Mouse (Mus musculus): ENCODE data around the gene Wdr74. TPM values are rescaled to one million over a fixed set of nuclear protein-coding genes. Genes with fewer than 3 reads are reported as not detected.

Gene Wdr74
- 91.5 TPM for polyA plus RNA-seq (2017; shearing (Covaris generic))

DNA sequence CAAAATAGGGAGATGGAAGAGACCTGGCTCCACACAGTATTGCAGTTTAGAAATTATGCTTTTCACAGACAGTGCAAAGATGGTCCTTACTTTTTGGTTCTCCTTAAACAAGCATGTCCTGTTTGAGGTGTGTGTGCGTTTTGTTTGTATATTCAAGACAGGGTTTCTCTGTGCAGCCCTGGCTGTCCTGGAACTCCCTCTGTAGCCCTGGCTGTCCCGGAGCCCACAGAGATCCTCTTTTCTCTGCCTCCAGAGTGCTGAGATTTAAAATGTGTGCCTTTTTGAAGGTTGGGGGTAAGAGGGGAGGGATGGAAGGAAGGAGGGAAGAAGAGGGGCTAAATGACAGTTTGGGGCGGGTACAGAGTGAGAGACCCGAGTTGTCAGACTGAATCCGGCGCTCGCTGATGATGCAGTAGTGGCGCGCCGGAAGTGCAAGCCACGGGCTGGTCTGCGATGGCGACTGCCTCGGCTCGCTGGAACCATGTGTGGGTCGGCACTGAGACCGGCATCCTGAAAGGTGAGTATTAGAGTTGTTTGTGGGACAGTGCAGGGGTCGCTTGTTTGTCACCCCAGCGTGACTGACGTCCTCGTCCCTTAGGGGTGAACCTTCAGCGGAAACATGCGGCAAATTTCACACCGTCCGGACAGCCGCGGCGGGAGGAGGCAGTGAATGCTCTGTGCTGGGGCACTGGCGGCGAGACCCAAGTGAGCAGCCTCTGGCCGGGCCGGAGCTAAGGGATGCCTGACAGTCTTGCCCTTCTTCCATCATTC is at the start of gene Wdr74:
Gene Wdr74, plus strand, starts transcription at position 439 of the 771 bp plus-strand sequence.

GRCm38 (mm10) chr19:8722907-8723573 is 12.6 kb upstream of the Wdr74 start, which contains the start of gene Slc3a2:
Gene Slc3a2 (minus strand): TSS chr19:8723369.

DNA sequence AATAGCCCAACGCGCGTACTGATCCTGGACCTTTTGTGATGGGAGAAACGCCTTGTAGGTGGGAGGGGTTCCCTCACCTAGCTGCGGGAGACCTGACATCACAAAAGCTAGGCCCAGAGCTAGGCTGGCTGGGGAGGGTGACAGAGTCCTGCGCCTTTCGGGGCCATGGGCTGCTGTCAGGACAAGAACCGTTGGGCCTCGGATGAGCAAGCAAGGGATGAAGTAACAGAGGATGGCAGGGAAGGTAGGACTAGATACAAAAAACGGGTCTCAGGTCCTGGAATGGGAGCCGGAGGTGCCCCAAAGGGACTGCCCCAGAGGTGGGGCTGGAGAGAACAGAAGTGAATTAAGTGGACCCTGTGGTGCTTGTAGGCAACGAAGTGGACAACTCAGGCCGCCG is 5.0 kb downstream of the Wdr74 start, which contains the start of gene 1700092M07Rik:
Gene 1700092M07Rik, plus strand, starts transcription at position 116 of the 400 bp plus-strand sequence.

GRCm38 (mm10) chr19:8741243-8741869 is 5.7 kb downstream of the Wdr74 start, which contains the start of gene Stx5a:
Gene Stx5a (plus strand): TSS chr19:8741413.

DNA sequence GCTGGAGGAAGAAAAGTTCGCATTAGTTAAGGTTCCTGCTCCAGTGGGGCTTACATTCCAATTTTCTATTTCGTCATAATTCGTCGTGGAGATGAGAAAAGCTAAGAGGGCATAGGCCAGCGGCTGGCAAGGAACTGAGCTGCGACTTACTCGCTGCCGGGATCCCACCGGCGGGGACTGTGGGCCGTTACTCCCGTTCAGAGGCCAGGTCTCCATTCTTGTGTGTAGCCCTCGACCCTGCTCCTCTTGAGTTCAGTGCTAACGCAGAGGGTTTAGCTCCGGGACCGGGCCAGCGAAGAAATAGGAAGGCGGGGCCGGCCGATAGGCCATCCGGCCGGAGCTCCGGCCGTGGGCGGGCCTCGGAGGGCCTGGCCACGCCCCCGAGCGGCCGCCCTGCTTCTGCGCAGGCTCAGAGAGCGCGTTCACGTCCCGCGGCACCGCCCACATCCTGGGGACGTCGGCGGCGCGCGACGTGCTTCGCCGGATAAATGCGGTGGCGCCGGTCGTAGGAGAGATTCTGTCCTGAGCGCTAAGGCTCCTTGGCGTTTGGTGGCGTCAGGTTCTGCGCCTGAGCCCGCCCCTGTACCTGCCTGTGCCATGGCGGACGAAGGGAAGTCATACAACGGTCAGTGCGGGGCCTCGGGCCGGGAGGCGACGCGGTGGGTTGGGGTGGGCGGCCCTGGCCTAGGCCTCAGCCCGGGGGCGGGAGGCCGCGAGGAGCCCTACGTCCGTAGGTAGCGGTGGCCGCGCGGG is 21.2 kb downstream of the Wdr74 start, which contains the start of gene Nxf1:
Gene Nxf1, plus strand, starts transcription at position 439 of the 753 bp plus-strand sequence.

DNA sequence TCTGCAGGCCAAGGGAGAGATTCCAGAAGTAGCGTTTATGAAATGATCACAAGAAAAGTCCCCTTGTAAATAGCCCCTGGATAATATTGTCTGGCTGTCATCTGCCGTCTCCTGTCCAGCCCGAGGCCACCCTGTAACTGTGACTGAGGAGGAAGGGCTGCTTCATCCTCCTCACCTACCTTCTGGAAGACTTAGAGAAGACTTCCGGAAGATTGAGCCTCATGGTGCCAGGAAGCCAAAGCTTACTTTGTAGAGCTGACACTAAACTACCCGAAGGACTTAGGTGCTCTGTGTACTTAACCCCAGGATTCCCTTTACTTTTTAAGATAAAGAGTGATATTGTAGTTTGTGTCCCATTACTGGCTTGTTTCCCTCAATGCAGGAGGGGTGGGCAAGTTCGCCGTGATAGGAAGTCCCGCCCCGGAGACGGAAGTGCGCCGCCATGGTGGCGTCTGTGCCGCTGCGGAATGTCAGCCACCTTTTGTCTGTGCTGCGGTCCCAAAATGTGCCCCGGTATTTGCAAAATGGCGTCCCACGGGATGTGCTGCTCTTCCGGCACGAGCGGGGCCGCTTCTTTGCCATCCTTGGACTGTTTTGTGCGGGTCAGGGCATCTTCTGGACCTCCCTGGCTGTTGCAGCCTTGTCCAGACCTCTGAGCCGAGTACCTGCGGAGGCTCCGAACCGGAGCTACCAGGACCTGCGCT is 35.1 kb downstream of the Wdr74 start, which contains the start of gene Tmem223:
Gene Tmem223, plus strand, starts transcription at position 430 of the 704 bp plus-strand sequence.

GRCm38 (mm10) chr19:8774086-8774835 is 38.6 kb downstream of the Wdr74 start, which contains the start of gene Tmem179b:
Gene Tmem179b (minus strand): TSS chr19:8774467.

GRCm38 (mm10) chr19:8786008-8786781 is 50.6 kb downstream of the Wdr74 start, which contains the start of gene Taf6l:
Gene Taf6l (minus strand): TSS chr19:8786417.

Other genes starting within 250 kb of the Wdr74 start
- gene Slc22a8, start 144.6 kb upstream of the Wdr74 start, polyA plus RNA-seq (2017; shearing (Covaris generic)): not detected
- not detected for gene Slc22a6, start 117.8 kb upstream of the Wdr74 start, polyA plus RNA-seq (2017; shearing (Covaris generic))
- not detected for gene Chrm1, start 72.0 kb upstream of the Wdr74 start, polyA plus RNA-seq (2017; shearing (Covaris generic))
- gene Slc3a2, start 12.5 kb upstream of the Wdr74 start, polyA plus RNA-seq (2017; shearing (Covaris generic)): 546 TPM
- 3.0 TPM for gene 1700092M07Rik, start 4.9 kb downstream of the Wdr74 start, polyA plus RNA-seq (2017; shearing (Covaris generic))
- 246 TPM for gene Stx5a, start 5.6 kb downstream of the Wdr74 start, polyA plus RNA-seq (2017; shearing (Covaris generic))
- 362 TPM for gene Nxf1, start 21.2 kb downstream of the Wdr74 start, polyA plus RNA-seq (2017; shearing (Covaris generic))
- gene Tmem223, start 35.2 kb downstream of the Wdr74 start, polyA plus RNA-seq (2017; shearing (Covaris generic)): 32.4 TPM
- 143 TPM for gene Tmem179b, start 38.6 kb downstream of the Wdr74 start, polyA plus RNA-seq (2017; shearing (Covaris generic))
- gene Taf6l, start 50.6 kb downstream of the Wdr74 start, polyA plus RNA-seq (2017; shearing (Covaris generic)): 9.7 TPM
- 74.4 TPM for gene Polr2g, start 62.8 kb downstream of the Wdr74 start, polyA plus RNA-seq (2017; shearing (Covaris generic))
- 1.4 TPM for gene Zbtb3, start 66.7 kb downstream of the Wdr74 start, polyA plus RNA-seq (2017; shearing (Covaris generic))
- 23.9 TPM for gene Ttc9c, start 83.5 kb downstream of the Wdr74 start, polyA plus RNA-seq (2017; shearing (Covaris generic))
- 14.0 TPM for gene Hnrnpul2, start 84.2 kb downstream of the Wdr74 start, polyA plus RNA-seq (2017; shearing (Covaris generic))
- not detected for gene AC129217.1, start 93.9 kb downstream of the Wdr74 start, polyA plus RNA-seq (2017; shearing (Covaris generic))
- 70.9 TPM for gene Bscl2, start 101.6 kb downstream of the Wdr74 start, polyA plus RNA-seq (2017; shearing (Covaris generic))
- gene Gng3, start 103.4 kb downstream of the Wdr74 start, polyA plus RNA-seq (2017; shearing (Covaris generic)): not detected
- gene Lrrn4cl, start 114.9 kb downstream of the Wdr74 start, polyA plus RNA-seq (2017; shearing (Covaris generic)): not detected
- 131 TPM for gene Ubxn1, start 135.7 kb downstream of the Wdr74 start, polyA plus RNA-seq (2017; shearing (Covaris generic))
- 24.6 TPM for gene Uqcc3, start 145.1 kb downstream of the Wdr74 start, polyA plus RNA-seq (2017; shearing (Covaris generic))
- 37.0 TPM for gene Lbhd1, start 147.9 kb downstream of the Wdr74 start, polyA plus RNA-seq (2017; shearing (Covaris generic))
- not detected for gene Gm49403, start 148.1 kb downstream of the Wdr74 start, polyA plus RNA-seq (2017; shearing (Covaris generic))
- gene 1810009A15Rik, start 153.0 kb downstream of the Wdr74 start, polyA plus RNA-seq (2017; shearing (Covaris generic)): 26.9 TPM
- not detected for gene Gm49416, start 153.1 kb downstream of the Wdr74 start, polyA plus RNA-seq (2017; shearing (Covaris generic))
- 29.7 TPM for gene Ints5, start 157.2 kb downstream of the Wdr74 start, polyA plus RNA-seq (2017; shearing (Covaris generic))
- gene Ganab, start 162.2 kb downstream of the Wdr74 start, polyA plus RNA-seq (2017; shearing (Covaris generic)): 91.7 TPM
- 45.8 TPM for gene B3gat3, start 184.5 kb downstream of the Wdr74 start, polyA plus RNA-seq (2017; shearing (Covaris generic))
- 3.3 TPM for gene Rom1, start 193.5 kb downstream of the Wdr74 start, polyA plus RNA-seq (2017; shearing (Covaris generic))
- gene Eml3, start 193.7 kb downstream of the Wdr74 start, polyA plus RNA-seq (2017; shearing (Covaris generic)): 67.4 TPM
- 219 TPM for gene Mta2, start 206.0 kb downstream of the Wdr74 start, polyA plus RNA-seq (2017; shearing (Covaris generic))
- 49.1 TPM for gene Tut1, start 218.0 kb downstream of the Wdr74 start, polyA plus RNA-seq (2017; shearing (Covaris generic))
- 292 TPM for gene Eef1g, start 231.2 kb downstream of the Wdr74 start, polyA plus RNA-seq (2017; shearing (Covaris generic))